ENCODE assay signal across 24 mouse cellular contexts in genomic region chr7:51851890-51852507, GRCm38 (mm10).
"Had no signal": no experiment of that assay in that cellular context is flagged by ENCODE, and none has a peak within 500 bp of the region (broad histone marks: within the 10 kb centered on the region; RNA-seq: fewer than 3 reads in every experiment).

No protein-coding gene starts in this region.

- ATAC-seq: hindbrain, postnatal 0 days; intestine, embryonic 16.5 days had no signal

- H3K4me3 ChIP-seq: heart, adult 2 months; heart, embryonic 13.5 days; heart, embryonic 15.5 days; hindbrain, embryonic 13.5 days; hindbrain, embryonic 15.5 days; kidney, embryonic 15.5 days; layer of hippocampus, adult 2 months; left cerebral cortex, adult 2 months had no signal

- H3K9me3 ChIP-seq: heart, embryonic 13.5 days; heart, embryonic 15.5 days; hindbrain, embryonic 13.5 days; hindbrain, embryonic 15.5 days; kidney, embryonic 15.5 days had no signal

- H3K4me1 ChIP-seq: heart, embryonic 13.5 days; heart, embryonic 15.5 days; hindbrain, embryonic 13.5 days; hindbrain, embryonic 15.5 days; kidney, embryonic 15.5 days had no signal

- H3K27me3 ChIP-seq: heart, embryonic 13.5 days; heart, embryonic 15.5 days; hindbrain, embryonic 13.5 days; hindbrain, embryonic 15.5 days; kidney, embryonic 15.5 days had no signal

- H3K9ac ChIP-seq: heart, embryonic 13.5 days; heart, embryonic 15.5 days; hindbrain, embryonic 13.5 days; hindbrain, embryonic 15.5 days; kidney, embryonic 15.5 days; liver, embryonic 14.5 days had no signal

- DNase-seq: gastrocnemius, postnatal 14 days; gastrocnemius, postnatal 36 days; heart, adult 11 months; heart, adult 2 months; heart, postnatal 14 days; heart, postnatal 36 days; kidney, adult 11 months; kidney, adult 2 months; kidney, adult 9 months; kidney, postnatal 14 days; kidney, postnatal 36 days had no signal

- H3K27ac ChIP-seq: heart, adult 2 months; heart, embryonic 13.5 days; heart, embryonic 15.5 days; hindbrain, embryonic 13.5 days; hindbrain, embryonic 15.5 days; hindbrain, postnatal 0 days; kidney, embryonic 15.5 days; kidney, postnatal 0 days; layer of hippocampus, adult 2 months; left cerebral cortex, adult 2 months; liver, embryonic 14.5 days had no signal

- H3K4me2 ChIP-seq: heart, embryonic 11.5 days; heart, embryonic 13.5 days; heart, embryonic 15.5 days; hindbrain, embryonic 13.5 days; hindbrain, embryonic 15.5 days; kidney, embryonic 15.5 days; liver, embryonic 11.5 days had no signal

- H3K36me3 ChIP-seq: heart, embryonic 13.5 days; heart, embryonic 15.5 days; hindbrain, embryonic 13.5 days; hindbrain, embryonic 15.5 days had no signal
